Mouse (Mus musculus) urinary bladder, postnatal 0 days (tissue): ENCODE measurements around the gene 9930111J21Rik1. TPM values are rescaled to one million over a fixed set of nuclear protein-coding genes. Genes with fewer than 3 reads are reported as not detected.

Experiments used
- polyA plus RNA-seq: library from polyadenylated mRNA; unstranded; fragments of >200 nt; fragmentation: Nextera tagmentation; extraction: Ambion mirVana; gene quantifications from 2 replicates; pipeline ENCODE4 v1.2.1, GENCODE M21; 2015

9930111J21Rik1 gene
- 2.5 and 3.0 TPM in 2 replicates for polyA plus RNA-seq

DNA sequence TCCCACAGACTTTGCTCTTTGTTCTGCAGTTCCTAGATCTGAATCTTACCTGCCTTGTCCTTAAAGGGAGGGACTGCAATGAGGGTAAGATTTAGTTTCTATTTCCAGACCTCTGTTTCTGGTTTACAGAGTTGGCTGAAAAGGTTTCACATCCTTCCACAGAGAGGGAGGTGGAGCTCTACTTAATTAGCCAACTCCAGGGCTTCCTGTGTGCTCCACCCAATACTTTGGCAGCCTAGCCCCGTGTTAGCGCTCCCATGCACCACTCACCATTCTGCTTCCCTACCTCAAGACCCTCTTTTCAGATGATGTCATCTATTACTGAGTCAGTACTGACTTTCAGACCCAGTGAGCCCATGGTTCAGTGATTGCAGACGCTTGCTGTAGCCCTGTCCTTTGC is at the start of gene 9930111J21Rik1:
Gene 9930111J21Rik1 (minus strand): TSS at position 148 of the 400 bp plus-strand sequence.

DNA sequence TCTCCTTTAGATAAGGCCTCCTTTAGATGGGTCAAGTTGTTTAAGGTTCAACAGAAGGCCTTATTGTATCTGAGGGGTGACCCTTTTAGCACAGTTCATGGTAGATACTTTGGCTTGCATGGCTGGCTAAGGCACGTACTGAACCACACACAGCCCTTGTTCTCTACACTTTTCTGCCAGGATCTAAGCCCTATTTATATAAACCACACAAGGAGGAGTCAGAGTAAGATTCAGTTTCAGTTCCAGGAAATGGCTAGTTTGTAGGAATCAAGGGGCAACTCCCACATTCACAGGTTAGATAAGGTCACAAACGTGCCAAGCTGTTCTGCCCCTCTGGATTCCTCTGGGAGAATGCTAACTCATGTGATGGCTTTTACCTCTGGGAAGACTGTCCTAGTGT is 14.8 kb upstream of the 9930111J21Rik1 start, which contains the start of gene Tgtp1:
Gene Tgtp1 (minus strand): TSS at position 155 of the 400 bp plus-strand sequence.

DNA sequence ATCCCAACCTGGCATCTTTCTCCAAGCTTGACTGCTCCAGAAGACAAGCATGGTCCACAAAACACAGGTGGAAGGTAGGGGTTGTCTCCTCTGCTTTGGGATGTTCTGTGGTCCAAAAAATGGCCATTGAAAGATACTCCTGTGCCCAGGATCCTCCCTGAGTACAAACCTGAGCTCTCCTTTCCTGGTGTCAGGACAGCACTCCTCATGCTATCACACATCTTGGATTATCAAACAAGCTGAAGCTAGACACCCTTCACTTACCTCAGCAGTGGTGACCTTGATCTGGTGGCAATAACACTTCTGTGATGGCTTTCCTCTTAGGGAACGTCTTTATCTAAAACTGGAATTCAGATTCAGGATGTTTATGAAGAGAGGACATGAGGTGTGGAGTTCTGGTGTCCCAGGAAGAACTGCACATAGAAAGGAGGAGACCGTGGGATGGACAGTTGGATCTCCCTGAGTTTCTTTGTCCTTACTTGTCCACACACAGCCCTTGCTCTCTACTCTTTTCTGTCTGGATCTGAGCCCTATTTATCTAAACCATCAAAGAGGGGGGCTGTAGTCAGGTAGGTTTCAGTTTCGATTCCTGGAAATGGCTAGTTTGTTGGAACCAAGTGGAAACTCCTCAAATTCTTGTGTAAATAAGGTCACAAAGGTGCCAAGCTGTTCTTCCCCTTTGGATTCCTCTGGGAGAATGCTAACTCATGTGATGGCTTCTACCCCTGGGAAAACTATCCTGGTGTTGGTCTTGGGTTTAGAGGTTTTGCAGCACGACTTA is 12.7 kb upstream of the 9930111J21Rik1 start, which contains the start of gene Gm12185:
Gene Gm12185 (minus strand): TSS at position 487 of the 781 bp plus-strand sequence.

DNA sequence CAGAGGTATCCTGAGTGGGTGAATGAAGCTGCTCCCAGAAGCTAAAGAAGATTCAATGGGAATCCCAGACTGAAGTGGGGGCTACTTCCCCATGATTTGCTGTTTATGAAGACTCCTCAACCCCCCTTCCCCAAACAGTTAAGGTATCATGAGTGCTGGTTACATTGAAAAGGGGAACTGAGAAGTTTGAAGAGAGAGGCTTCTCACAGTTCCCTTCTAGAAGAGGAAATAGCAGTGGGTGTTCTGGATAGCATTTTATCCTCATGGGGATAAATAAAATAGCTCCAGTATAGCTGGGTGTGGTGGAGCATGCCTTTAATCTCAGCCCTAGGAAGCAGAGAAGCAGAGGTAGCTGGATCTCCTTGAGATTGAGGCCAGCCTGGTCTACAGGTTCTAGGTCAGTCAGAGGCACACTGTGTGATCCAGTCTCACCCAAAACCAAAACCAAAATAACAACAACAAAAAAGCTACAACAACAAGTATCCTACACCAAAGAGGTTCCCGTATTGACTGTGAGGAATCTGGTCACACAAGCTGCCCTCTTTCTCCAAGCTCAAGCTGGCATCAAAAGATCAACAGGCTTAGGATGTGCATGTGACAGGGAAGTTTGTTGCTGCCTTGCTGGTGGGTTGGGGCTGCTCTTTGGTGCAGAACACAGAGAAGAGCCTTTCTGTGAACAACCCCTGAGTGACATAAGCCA is 808 bp downstream of the 9930111J21Rik1 start, which contains the start of gene Olfr56:
Gene Olfr56 (plus strand): TSS at position 650 of the 700 bp plus-strand sequence.

DNA sequence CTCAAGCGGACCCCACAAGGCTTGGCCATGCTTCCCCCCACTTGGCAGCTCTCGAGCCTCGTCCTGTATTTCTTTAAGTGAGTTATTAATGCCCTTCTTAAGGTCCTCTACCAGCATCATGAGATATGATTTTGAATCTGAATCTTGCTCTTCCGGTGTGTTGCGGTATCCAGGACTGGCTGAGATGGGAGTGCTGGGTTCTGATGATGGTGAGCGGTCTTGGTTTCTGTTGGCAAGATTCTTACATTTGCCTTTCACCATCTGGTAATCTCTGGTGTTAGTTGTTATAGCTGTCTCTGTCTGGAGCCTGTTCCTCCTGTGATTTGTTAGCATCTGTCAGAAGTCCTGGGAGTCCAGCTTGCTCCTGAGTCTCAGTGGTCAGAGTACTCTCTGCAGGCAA is 33.1 kb downstream of the 9930111J21Rik1 start, which contains the start of gene Psme2b:
Gene Psme2b (minus strand): TSS at position 101 of the 400 bp plus-strand sequence.

DNA sequence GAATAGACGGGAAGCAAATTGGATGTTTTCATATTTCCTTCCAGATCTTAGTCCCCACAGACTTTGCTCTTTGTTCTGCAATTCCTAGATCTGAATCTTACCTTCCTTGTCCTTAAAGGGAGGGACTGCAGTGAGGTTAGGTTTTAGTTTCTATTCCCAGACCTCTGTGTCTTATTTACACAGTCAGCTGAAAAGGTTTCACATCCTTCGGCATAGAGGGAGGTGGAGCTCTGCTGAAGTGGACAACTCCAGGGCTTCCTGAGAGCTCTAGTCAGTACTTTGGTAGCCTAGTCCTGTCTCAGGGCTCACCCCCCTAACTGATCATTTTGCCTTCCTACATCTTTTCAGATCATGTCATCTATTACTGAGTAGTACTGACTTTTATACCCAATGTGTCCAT is 77.2 kb downstream of the 9930111J21Rik1 start, which contains the start of gene Gm5431:
Gene Gm5431 (minus strand): TSS at position 194 of the 400 bp plus-strand sequence.

Other genes with a start within 250 kb of the 9930111J21Rik1 start
- gene Rack1, start 179.1 kb downstream of the 9930111J21Rik1 start, polyA plus RNA-seq = 509 and 548 TPM in 2 replicates
- gene Trim41, start 162.0 kb downstream of the 9930111J21Rik1 start, polyA plus RNA-seq = 2.9 and 3.3 TPM in 2 replicates
- gene Trim7, start 153.3 kb downstream of the 9930111J21Rik1 start, polyA plus RNA-seq = 6.9 and 9.6 TPM in 2 replicates
- gene Gm12184, start 152.7 kb downstream of the 9930111J21Rik1 start, polyA plus RNA-seq = 1.2 and 3.4 TPM in 2 replicates
- gene Irgm1, start 107.7 kb downstream of the 9930111J21Rik1 start, polyA plus RNA-seq = 16.1 TPM in 2 replicates
- gene Gm5431, start 77.2 kb downstream of the 9930111J21Rik1 start, polyA plus RNA-seq = 0.33 and 0.41 TPM in 2 replicates
- gene Psme2b, start 33.2 kb downstream of the 9930111J21Rik1 start, polyA plus RNA-seq = 4.9 and 5.6 TPM in 2 replicates
- gene Olfr56, start 509 bp downstream of the 9930111J21Rik1 start, polyA plus RNA-seq = 0.12 TPM in 1 of 2 replicates, not detected in the other
- gene Gm12185, start 12.8 kb upstream of the 9930111J21Rik1 start, polyA plus RNA-seq = 0.02 TPM in 1 of 2 replicates, not detected in the other
- 0.85 and 1.6 TPM in 2 replicates for gene Tgtp1, start 14.8 kb upstream of the 9930111J21Rik1 start, polyA plus RNA-seq
- gene 9930111J21Rik2, start 71.8 kb upstream of the 9930111J21Rik1 start, polyA plus RNA-seq = 2.0 TPM in 2 replicates
- 0.48 and 0.78 TPM in 2 replicates for gene Tgtp2, start 84.8 kb upstream of the 9930111J21Rik1 start, polyA plus RNA-seq
- gene Ifi47, start 97.2 kb upstream of the 9930111J21Rik1 start, polyA plus RNA-seq = 2.9 TPM in 2 replicates
- not detected in 2 replicates for gene Olfr1396, start 135.5 kb upstream of the 9930111J21Rik1 start, polyA plus RNA-seq
- gene Olfr1395, start 162.9 kb upstream of the 9930111J21Rik1 start, polyA plus RNA-seq = not detected in 2 replicates
- gene Olfr1394, start 175.0 kb upstream of the 9930111J21Rik1 start, polyA plus RNA-seq = not detected in 2 replicates
- gene Btnl9, start 207.8 kb upstream of the 9930111J21Rik1 start, polyA plus RNA-seq = 0.57 TPM in 2 replicates
- gene Zfp62, start 223.9 kb upstream of the 9930111J21Rik1 start, polyA plus RNA-seq = 15.2 and 16.7 TPM in 2 replicates